Mouse (Mus musculus) lung, postnatal 0 days (tissue): ENCODE measurements around the gene Olfr1500. TPM values are rescaled to one million over a fixed set of nuclear protein-coding genes. Genes with fewer than 3 reads are reported as not detected.
"Not testable (repeated sequence)": the region's sequence is repeated elsewhere in the genome, so short reads cannot be mapped to it uniquely, and the experiment has no call there.

Experiments used
- ATAC-seq: fragments of 200-750 bp; cut with Nextera tagmentation; 2 replicates; pipeline ENCODE4 v1.8.0; 2017; ENCODE audit warnings: moderate library complexity
- DNase-seq: peaks from one replicate; pipeline ENCODE4 v3.0.0-alpha.2; 2016; ENCODE audit warnings: low spot score
- H3K27ac ChIP-seq: fragments of 300-500 bp; sonication (generic); 2 replicates; pipeline ENCODE4 v1.5.1; 2014; ENCODE audit warnings: antibody characterized with exemption, mild to moderate bottlenecking, low read length, mixed read lengths
- H3K27me3 ChIP-seq: fragments of 300-500 bp; sonication (generic); replicated peaks from 2 replicates; pipeline ENCODE4 v1.6.1; 2014; ENCODE audit warnings: low read length, mixed read lengths; ENCODE audit not compliant: insufficient read depth
- H3K36me3 ChIP-seq: fragments of 300-500 bp; sonication (generic); 2 replicates; pipeline ENCODE4 v1.6.1; 2014; ENCODE audit warnings: low read length, mixed read lengths; ENCODE audit not compliant: insufficient read depth
- H3K4me1 ChIP-seq: fragments of 300-500 bp; sonication (generic); 2 replicates; pipeline ENCODE4 v1.6.1; 2014; ENCODE audit warnings: antibody characterized with exemption, low read depth, low read length, mixed read lengths; ENCODE audit not compliant: insufficient read depth
- H3K4me2 ChIP-seq: fragments of 300-500 bp; sonication (generic); replicated peaks from 2 replicates; pipeline ENCODE4 v1.6.1; 2014; ENCODE audit warnings: low read depth, mild to moderate bottlenecking, low read length, moderate library complexity, mixed read lengths
- H3K4me3 ChIP-seq: fragments of 300-500 bp; sonication (generic); 2 replicates; pipeline ENCODE4 v1.5.1; 2014; ENCODE audit warnings: low read depth, low read length
- H3K9ac ChIP-seq: fragments of 300-500 bp; sonication (generic); replicated peaks from 2 replicates; pipeline ENCODE4 v1.6.1; 2014; ENCODE audit warnings: low read depth, mild to moderate bottlenecking
- H3K9me3 ChIP-seq: fragments of 300-500 bp; sonication (generic); 2 replicates; pipeline ENCODE4 v1.6.1; 2016; ENCODE audit warnings: low read length, mixed read lengths
- CTCF ChIP-seq: IDR thresholded peaks from 2 replicates; pipeline ENCODE4 v1.5.1; 2016; ENCODE audit warnings: antibody characterized with exemption, mild to moderate bottlenecking
- EP300 ChIP-seq: IDR thresholded peaks from 2 replicates; pipeline ENCODE4 v1.6.1; 2016; ENCODE audit warnings: antibody characterized with exemption, mild to moderate bottlenecking, control low read depth
- WGBS: fragments of 180-500 bp; shearing (Covaris S2); extraction: QIAGEN DNeasy Blood & Tissue Kit; methylation state at CpG from one replicate; pipeline ENCODE4 v1.1.7; 2014; 5-methylcytosine and 5-hydroxymethylcytosine counted together
- polyA plus RNA-seq: library from polyadenylated mRNA; unstranded; fragments of >200 nt; fragmentation: Nextera tagmentation; extraction: Ambion mirVana; gene quantifications from 2 replicates; pipeline ENCODE4 v1.2.1, GENCODE M21; 2015

The Olfr1500 gene
- polyA plus RNA-seq, 1 experiment from 2014 or later, result not detected

- 59% methylated on average over 2 of the region's 2 CpGs for WGBS
- no peak for ATAC-seq
- no peak for TF ChIP-seq EP300
- TF ChIP-seq CTCF, result 0 out of 2 replicates have a peak, but pooled peaks have one; percentile 2
Observed at GRCm38 (mm10) chr19:13812823-13813222, 17.5 kb downstream of the Olfr1500 start.

GRCm38 (mm10) chr19:13805486-13805885 is 24.8 kb downstream of the Olfr1500 start:
- not testable (repeated sequence) for H3K4me2 ChIP-seq, H3K9me3 ChIP-seq, DNase-seq, H3K4me1 ChIP-seq, ATAC-seq, H3K4me3 ChIP-seq, H3K9ac ChIP-seq, H3K27me3 ChIP-seq, H3K27ac ChIP-seq, H3K36me3 ChIP-seq
- 46% methylated on average over 1 of the region's 1 CpGs for WGBS

More at GRCm38 (mm10) chr19:13812823-13813222, 17.5 kb downstream of the Olfr1500 start:
- DNase-seq, result no peak
- H3K4me1 ChIP-seq, result no peaks in the 10 kb centered on the region
- no peak overlapping the region for H3K4me3 ChIP-seq
- H3K9me3 ChIP-seq, result no peaks in the 10 kb centered on the region
- H3K4me2 ChIP-seq, result no peak overlapping the region
- H3K27me3 ChIP-seq, result no peaks in the 10 kb centered on the region
- no peak overlapping the region for H3K27ac ChIP-seq
- H3K9ac ChIP-seq, result no peak overlapping the region
- H3K36me3 ChIP-seq, result no peaks in the 10 kb centered on the region

- Histone ChIP-seq H3K4me2 (no peak within 1 kb of the TSS), H3K27ac (no peak within 1 kb of the TSS), H3K27me3 (no peaks in the 10 kb centered on the region), H3K36me3 (no peaks in the 10 kb centered on the region), H3K4me1 (no peaks in the 10 kb centered on the region), H3K9me3 (no peaks in the 10 kb centered on the region), H3K4me3 (no peak within 1 kb of the TSS), H3K9ac (no peak within 1 kb of the TSS)
- ATAC-seq (no peak), DNase-seq (no peak)
- no peak for TF ChIP-seq CTCF
- no peak for TF ChIP-seq EP300
Observed at GRCm38 (mm10) chr19:13798102-13798501, 32.2 kb downstream of the Olfr1500 start, which contains the start of gene Olfr1497. TSS of gene Olfr1497 (minus strand) at chr19:13798202.

- no peak for TF ChIP-seq CTCF
- TF ChIP-seq EP300, result no peak
- Histone ChIP-seq H3K4me1 (no peaks in the 10 kb centered on the region), H3K36me3 (no peaks in the 10 kb centered on the region), H3K4me2 (no peak within 1 kb of the TSS), H3K27me3 (no peaks in the 10 kb centered on the region), H3K4me3 (no peak within 1 kb of the TSS), H3K9ac (no peak within 1 kb of the TSS), H3K27ac (no peak within 1 kb of the TSS), H3K9me3 (no peaks in the 10 kb centered on the region)
- DNase-seq, result no peak
- ATAC-seq, result no peak
- WGBS, result 73% methylated on average over 1 of the region's 1 CpGs
Observed at GRCm38 (mm10) chr19:13777578-13777977, 52.7 kb downstream of the Olfr1500 start, which contains the start of gene Olfr1496. TSS of gene Olfr1496 (plus strand) at chr19:13777878.

Other genes starting within 250 kb of the Olfr1500 start
- not detected in 2 replicates for gene Olfr1484, start 247.0 kb downstream of the Olfr1500 start, polyA plus RNA-seq
- gene Olfr1487, start 213.1 kb downstream of the Olfr1500 start, polyA plus RNA-seq, result not detected in 2 replicates
- gene Olfr1489, start 198.9 kb downstream of the Olfr1500 start, polyA plus RNA-seq, result not detected in 2 replicates
- not detected in 2 replicates for gene Olfr1490, start 179.4 kb downstream of the Olfr1500 start, polyA plus RNA-seq
- not detected in 2 replicates for gene Olfr1491, start 133.2 kb downstream of the Olfr1500 start, polyA plus RNA-seq
- not detected in 2 replicates for gene Olfr1493-ps1, start 107.2 kb downstream of the Olfr1500 start, polyA plus RNA-seq
- not detected in 2 replicates for gene Olfr1494, start 90.8 kb downstream of the Olfr1500 start, polyA plus RNA-seq
- not detected in 2 replicates for gene Olfr1495, start 65.9 kb downstream of the Olfr1500 start, polyA plus RNA-seq
- gene Olfr1496, start 52.6 kb downstream of the Olfr1500 start, polyA plus RNA-seq, result not detected in 2 replicates
- not detected in 2 replicates for gene Olfr1497, start 32.3 kb downstream of the Olfr1500 start, polyA plus RNA-seq
- not detected in 2 replicates for gene Olfr1499, start 11.0 kb downstream of the Olfr1500 start, polyA plus RNA-seq
- gene Olfr1501, start 20.2 kb upstream of the Olfr1500 start, polyA plus RNA-seq, result not detected in 2 replicates
- not detected in 2 replicates for gene Olfr1502, start 31.3 kb upstream of the Olfr1500 start, polyA plus RNA-seq
- gene Olfr1504, start 67.4 kb upstream of the Olfr1500 start, polyA plus RNA-seq, result not detected in 2 replicates
- not detected in 2 replicates for gene Olfr1505, start 83.0 kb upstream of the Olfr1500 start, polyA plus RNA-seq